Comparison of ENCODE assay signal across 8 mouse cellular contexts in the genomic region with DNA sequence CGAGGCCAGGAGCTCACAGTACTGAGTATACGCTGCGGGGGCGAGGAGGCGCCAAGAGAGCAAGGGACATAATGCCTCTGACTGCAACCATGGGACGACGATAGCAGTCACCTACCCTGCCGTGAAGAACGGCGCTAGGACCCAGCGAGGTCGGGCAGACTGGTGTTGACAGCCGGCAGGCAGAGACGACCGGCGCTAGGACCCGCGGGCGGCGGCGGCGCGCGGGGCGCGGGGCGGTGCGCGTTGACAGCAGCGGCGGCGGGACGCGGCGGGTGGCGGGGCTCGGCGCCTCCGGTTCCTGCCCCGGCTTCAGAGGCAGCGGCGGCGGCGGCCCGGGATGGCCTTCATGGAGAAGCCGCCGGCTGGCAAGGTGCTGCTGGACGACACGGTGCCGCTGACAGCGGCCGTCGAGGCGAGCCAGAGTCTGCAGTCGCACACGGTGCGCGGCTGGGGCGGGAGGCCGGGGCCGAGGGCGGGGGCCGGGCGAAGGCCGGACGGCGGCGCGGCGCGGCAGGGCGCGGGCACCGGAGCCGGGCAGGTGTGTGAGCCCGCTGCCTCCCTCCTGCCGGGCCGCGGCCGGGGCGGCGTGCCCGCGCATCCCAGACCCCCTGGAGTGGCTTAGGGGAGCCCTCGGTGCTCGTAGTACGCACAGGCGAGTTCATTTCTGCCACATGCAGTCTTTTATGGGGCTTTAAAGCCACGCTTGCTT. TPM values are rescaled to one million over a fixed set of nuclear protein-coding genes. Genes with fewer than 3 reads are reported as not detected.
A peak's percentile ranks its signal among the peaks of the same experiment; 100 is the strongest.
DNase-seq lines count a peak whose midpoint lies in the region; ATAC-seq and TF ChIP-seq lines count a peak whose summit lies in the region.

A gene (plus strand): TSS at position 234 of the 709 bp plus-strand sequence.

- H3K4me2 ChIP-seq in forebrain, postnatal 0 days (ENCODE audit: low read depth) = peak within 1 kb of the TSS; percentile 64
- H3K4me2 ChIP-seq in lung, embryonic 15.5 days = peak within 1 kb of the TSS; percentile 69

- ATAC-seq in forebrain, postnatal 0 days = peak; percentile 96
- peak; percentile 89 for ATAC-seq in lung, embryonic 15.5 days (ENCODE audit: borderline replicate concordance, extremely low read depth, low FRiP score, low TSS enrichment)

- H3K4me1 ChIP-seq in ES-E14 (ENCODE audit: control insufficient read depth in 2 of 2, insufficient read depth in 2 of 2, low read length in 2 of 2, poor library complexity in 1 of 2) = no peaks in the 10 kb centered on the region
- peaks cover 9% of the 10 kb centered on the region; the same call in 1 of the 2 replicates for H3K4me1 ChIP-seq in forebrain, postnatal 0 days (ENCODE audit: insufficient read depth)
- peaks cover 27% of the 10 kb centered on the region for H3K4me1 ChIP-seq in lung, embryonic 15.5 days

- no peak within 1 kb of the TSS for H3K27ac ChIP-seq in ES-E14 (ENCODE audit: insufficient read depth, low read depth, low read length, poor library complexity, severe bottlenecking)
- peak within 1 kb of the TSS; percentile 84 for H3K27ac ChIP-seq in forebrain, postnatal 0 days (ENCODE audit: low read depth, low read length)
- peak within 1 kb of the TSS; percentile 56 for H3K27ac ChIP-seq in lung, embryonic 15.5 days

- WGBS in forebrain, postnatal 0 days = 1% methylated on average over 68 of the region's 89 CpGs
- under 1% methylated on average over 75 of the region's 89 CpGs for WGBS in lung, embryonic 15.5 days

- DNase-seq in ES-E14 (ENCODE audit: low read depth, low spot score) = peak; percentile 58
- DNase-seq in cerebellum, adult 11-12 months = peak; percentile 93
- DNase-seq in forebrain, postnatal 0 days = peak; percentile 89
- peak; percentile 92 for DNase-seq in heart, postnatal 4 days
- peak; percentile 84 to 88 for DNase-seq in layer of hippocampus, adult 8-10 months (ENCODE audit: low spot score in 2 of 2)
- peak; percentile 77 for DNase-seq in ovary, adult 18-20 months (ENCODE audit: low spot score)
- peak; percentile 91 for DNase-seq in thymus, postnatal 0 days (ENCODE audit: low spot score)

- in situ Hi-C loops in ES-E14 (cut with MboI; ENCODE audit: low sequenced_read_pairs in 2 of 2, unreplicated experiment in 2 of 2) = loop anchor here (10.0 to 25.0 kb wide), 2 partner anchors 217 to 239 kb away; a partner anchor contains a TSS

- H3K4me3 ChIP-seq in ES-E14 (ENCODE audit: insufficient read depth in 1 of 2, low read depth in 1 of 2, low read length in 2 of 2, poor library complexity in 1 of 2, severe bottlenecking in 1 of 2) = peak within 1 kb of the TSS; percentile 90 to 96
- peak within 1 kb of the TSS; percentile 86 for H3K4me3 ChIP-seq in forebrain, postnatal 0 days (ENCODE audit: low read depth, low read length)
- peak within 1 kb of the TSS; percentile 92 for H3K4me3 ChIP-seq in lung, embryonic 15.5 days

- no peaks in the 10 kb centered on the region for H3K9me3 ChIP-seq in ES-E14 (ENCODE audit: control insufficient read depth, insufficient read depth, low read depth, low read length)
- H3K9me3 ChIP-seq in forebrain, postnatal 0 days (ENCODE audit: low read length) = no peaks in the 10 kb centered on the region
- no peaks in the 10 kb centered on the region for H3K9me3 ChIP-seq in lung, embryonic 15.5 days

- TF ChIP-seq CTCF in forebrain, postnatal 0 days (IDR thresholded peaks at IDR 0.05; ENCODE audit: low read depth) = no peak

- no peaks in the 10 kb centered on the region for H3K27me3 ChIP-seq in forebrain, postnatal 0 days (ENCODE audit: insufficient read depth, low read length)
- H3K27me3 ChIP-seq in lung, embryonic 15.5 days = no peaks in the 10 kb centered on the region

- peak within 1 kb of the TSS; percentile 82 for H3K9ac ChIP-seq in ES-E14 (ENCODE audit: insufficient read depth, low read depth, low read length, poor library complexity, severe bottlenecking)
- H3K9ac ChIP-seq in forebrain, postnatal 0 days = peak within 1 kb of the TSS; percentile 75
- peak within 1 kb of the TSS; percentile 71 for H3K9ac ChIP-seq in lung, embryonic 15.5 days

- H3K36me3 ChIP-seq in ES-E14 (ENCODE audit: control insufficient read depth, insufficient read depth, low read length, poor library complexity, severe bottlenecking) = no peaks in the 10 kb centered on the region
- H3K36me3 ChIP-seq in forebrain, postnatal 0 days (ENCODE audit: insufficient read depth) = no peaks in the 10 kb centered on the region
- no peaks in the 10 kb centered on the region for H3K36me3 ChIP-seq in lung, embryonic 15.5 days

TF ChIP-seq in ES-E14, 5 proteins besides CTCF, POLR2A, EP300 and RAD21:
- TF ChIP-seq HCFC1 (IDR thresholded peaks at IDR 0.05; ENCODE audit: borderline replicate concordance, insufficient read depth, low read length) (peak; percentile 50; the same call in 1 of the 2 replicates), CHD2 (IDR thresholded peaks at IDR 0.05; ENCODE audit: low read depth, low read length) (no peak)
TF ChIP-seq in ES-E14: peak in this region for 1.

RNA-seq across cellular contexts. Expression of the gene that starts here (rescaled TPM):
- total RNA-seq in ES-E14 (2012; rRNA removed) = 5.4 and 5.7 TPM in 2 replicates
- total RNA-seq in forebrain, postnatal 0 days (2014; rRNA removed) = 34.0 and 36.0 TPM in 2 replicates
- polyA plus RNA-seq in forebrain, postnatal 0 days (2015; fragmentation: Nextera tagmentation; extraction: Ambion mirVana) = 38.6 and 45.1 TPM in 2 replicates
- 10 to 100 TPM; 20.9 to 21.0 TPM for total RNA-seq in heart, postnatal 4 days (2021)
- total RNA-seq in layer of hippocampus, adult 8-10 months (2022) = 10 to 100 TPM; 27.9 to 36.9 (median 30.0) TPM
- polyA plus RNA-seq in lung, embryonic 15.5 days (2015; fragmentation: Nextera tagmentation; extraction: Ambion mirVana) = 33.8 and 37.4 TPM in 2 replicates
- polyA plus RNA-seq in thymus, postnatal 0 days (2015; fragmentation: Nextera tagmentation; extraction: Ambion mirVana) = 30.9 and 31.9 TPM in 2 replicates
